Mouse (Mus musculus): Measurements from ENCODE around the gene L3mbtl3.

L3mbtl3 gene

DNA sequence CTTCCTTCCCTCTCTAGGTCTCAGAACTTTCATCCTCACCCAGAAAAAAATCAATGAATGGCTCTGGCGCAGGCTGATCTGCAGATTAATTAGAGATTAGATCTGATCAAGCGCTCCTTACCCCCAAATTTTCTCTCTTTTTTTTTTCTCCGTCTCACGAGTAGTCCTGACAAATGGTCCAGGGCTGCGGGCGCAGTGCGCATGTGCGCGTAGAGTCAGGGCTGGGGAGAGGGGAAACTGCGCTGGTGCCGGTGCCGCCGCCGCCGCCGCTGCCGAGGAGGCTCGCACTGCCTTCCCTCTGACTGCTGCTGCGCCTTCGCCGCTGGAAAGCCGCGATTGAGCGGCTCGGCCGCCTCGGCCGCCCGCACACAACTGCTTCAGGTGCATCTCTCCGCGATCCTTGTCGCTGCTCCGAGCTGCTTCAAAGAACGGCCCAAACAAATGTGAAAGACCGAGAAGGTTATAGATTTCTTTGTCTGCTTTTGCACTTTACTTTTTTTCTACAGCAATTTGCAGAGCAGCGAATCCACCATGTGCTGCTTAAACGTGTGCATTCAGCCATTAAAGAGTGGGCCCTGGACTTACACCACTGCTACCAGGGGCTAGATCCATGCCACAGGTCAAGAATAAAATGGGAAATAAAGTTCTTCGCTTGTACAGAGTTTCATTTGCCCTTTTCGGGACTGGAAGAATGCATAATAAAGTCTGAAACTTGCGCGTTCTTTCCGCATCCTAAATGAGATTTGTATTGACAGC is at the start of gene L3mbtl3:
L3mbtl3 (minus strand) TSS at position 182 of the 756 bp plus-strand sequence.
- DNase-seq (ENCODE audit: low read depth, low spot score) = peak; percentile 58

DNA sequence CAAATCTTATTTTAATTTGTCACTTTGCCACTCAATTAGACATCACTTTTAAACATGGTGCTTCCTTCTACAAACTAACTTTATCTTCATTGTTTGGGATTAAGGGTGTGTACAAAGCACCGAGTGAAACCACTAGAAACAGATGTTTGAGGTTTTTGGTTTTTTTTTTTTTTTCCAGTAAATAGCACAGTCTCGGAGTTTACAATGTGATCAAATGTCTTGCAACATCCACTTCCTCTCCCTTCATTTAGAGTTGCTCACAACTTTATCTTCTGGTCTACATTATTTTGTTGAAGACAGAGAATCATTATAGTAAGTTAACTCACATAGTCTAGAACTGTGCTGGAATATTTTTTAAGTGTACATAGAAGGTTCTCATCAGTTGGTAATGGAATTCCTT is 45.4 kb upstream of the L3mbtl3 start:
- DNase-seq (ENCODE audit: low read depth, low spot score) = no peak

GRCm38 (mm10) chr10:26388656-26389055 is 12.9 kb upstream of the L3mbtl3 start:
- DNase-seq (ENCODE audit: low read depth, low spot score) = no peak

DNA sequence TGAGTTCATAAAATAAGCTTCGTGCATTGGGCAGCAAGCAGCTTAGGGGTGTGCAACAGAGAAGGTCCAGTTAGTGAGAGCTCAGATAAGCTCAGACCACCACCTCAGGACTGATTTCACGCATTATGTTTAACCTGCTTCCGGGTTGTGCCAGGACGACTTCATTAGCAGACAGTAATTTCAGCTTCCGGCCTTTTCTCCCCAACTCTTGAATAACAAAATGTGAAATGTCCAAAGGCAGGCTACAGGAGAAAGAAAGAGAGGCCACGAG is 1.5 kb upstream of the L3mbtl3 start:
- DNase-seq (ENCODE audit: low read depth, low spot score) = no peak

- no peak for DNase-seq (ENCODE audit: low read depth, low spot score)
Measured at GRCm38 (mm10) chr10:26376546-26377331, 968 bp upstream of the L3mbtl3 start.

- no peak for DNase-seq (ENCODE audit: low read depth, low spot score)
Measured at GRCm38 (mm10) chr10:26375351-26375751, 420 bp downstream of the L3mbtl3 start.

GRCm38 (mm10) chr10:26374436-26375311 is 1.1 kb downstream of the L3mbtl3 start:
- DNase-seq (ENCODE audit: low read depth, low spot score) = peak; percentile 42

DNA sequence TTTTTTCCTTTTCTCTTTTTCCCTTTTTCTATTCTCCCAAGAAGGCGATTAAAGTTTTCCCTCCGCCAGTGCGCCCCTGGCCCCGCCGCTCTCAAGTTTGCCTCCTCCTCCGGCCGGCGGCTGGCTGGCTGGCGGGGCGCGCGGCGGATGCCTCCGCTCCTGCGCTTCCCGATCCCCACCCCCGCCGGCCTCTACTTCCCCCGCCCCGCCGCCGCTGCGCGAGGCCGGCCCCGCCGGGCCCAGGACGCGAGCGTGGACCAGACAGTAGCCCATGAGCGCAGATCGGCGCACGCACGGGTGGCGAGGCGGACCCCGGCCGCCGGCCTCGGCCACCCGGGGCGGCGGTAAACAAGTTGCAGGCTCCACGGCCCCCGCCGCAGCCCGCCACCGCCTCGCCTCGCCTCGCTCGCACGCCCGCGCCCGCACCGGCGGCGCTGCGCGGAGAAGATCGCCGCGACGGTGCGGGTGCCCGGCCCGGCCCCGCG is 1.8 kb downstream of the L3mbtl3 start:
- no peak for DNase-seq (ENCODE audit: low read depth, low spot score)

DNA sequence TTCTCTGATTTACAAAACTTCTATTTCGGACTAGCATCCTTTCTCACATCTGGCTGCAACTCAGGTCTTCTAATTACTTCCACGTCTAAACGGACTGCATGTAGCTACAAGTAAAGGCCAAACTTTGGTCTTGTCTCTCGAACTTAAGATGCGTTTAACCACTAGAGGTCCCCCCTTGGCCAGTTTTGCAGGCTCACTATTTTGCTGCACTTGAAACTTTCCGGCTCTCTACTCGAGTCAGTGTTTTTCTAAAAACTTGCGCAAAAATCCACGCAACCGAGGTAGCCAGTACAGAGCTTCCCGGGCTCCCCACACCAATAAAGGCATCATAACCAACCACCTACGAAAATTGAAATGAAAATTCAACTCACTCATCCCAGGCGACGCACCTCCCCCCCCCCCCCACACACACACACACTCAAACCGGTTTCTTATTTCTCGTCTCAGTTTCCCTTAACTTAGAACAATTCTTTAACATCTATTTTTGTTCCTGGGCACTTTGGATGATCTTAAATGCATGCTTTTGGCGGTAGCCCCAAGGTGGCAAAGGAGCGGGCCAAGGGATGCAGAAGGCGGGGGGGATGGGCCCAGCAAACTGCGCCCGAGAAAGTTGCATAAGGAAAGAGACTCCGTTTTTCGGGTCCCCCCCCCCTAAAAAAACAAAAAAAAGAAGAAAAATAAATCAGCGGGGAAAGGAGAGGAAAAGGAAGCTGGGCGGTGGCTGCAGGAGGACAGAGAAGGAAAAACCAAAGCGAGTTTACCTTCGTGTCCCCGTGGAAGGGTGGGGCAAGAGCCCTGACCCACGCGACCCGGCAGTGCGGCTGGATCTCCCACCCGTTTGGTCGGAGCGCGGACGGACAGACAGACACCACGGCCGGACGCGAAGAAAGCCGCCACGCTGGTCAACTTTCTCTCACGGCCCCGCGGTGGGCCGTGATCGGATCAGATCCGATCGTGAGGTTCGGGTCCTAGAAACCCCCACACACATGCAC is 2.5 kb downstream of the L3mbtl3 start:
- DNase-seq (ENCODE audit: low read depth, low spot score) = peak; percentile 88

GRCm38 (mm10) chr10:26371416-26371815 is 4.4 kb downstream of the L3mbtl3 start:
- DNase-seq (ENCODE audit: low read depth, low spot score) = no peak

DNA sequence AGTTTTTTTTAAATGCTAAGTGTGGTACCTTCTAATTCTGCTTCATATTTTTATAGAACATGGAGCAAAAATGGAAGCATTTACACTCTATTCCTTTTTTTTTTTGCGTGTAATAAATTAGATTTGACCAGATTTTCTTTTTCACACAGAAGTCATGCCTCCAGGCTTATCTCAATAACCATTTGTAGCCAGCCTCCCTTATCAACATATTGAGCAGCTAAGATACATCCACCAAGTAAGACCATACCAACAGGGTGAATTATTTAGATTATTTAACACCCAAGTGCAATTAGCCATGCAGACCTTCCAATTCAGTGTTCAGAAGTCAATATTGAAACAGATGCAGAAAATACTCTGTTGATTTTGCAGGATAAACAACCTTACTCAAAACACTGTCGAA is 10.8 kb downstream of the L3mbtl3 start:
- no peak for DNase-seq (ENCODE audit: low read depth, low spot score)

DNA sequence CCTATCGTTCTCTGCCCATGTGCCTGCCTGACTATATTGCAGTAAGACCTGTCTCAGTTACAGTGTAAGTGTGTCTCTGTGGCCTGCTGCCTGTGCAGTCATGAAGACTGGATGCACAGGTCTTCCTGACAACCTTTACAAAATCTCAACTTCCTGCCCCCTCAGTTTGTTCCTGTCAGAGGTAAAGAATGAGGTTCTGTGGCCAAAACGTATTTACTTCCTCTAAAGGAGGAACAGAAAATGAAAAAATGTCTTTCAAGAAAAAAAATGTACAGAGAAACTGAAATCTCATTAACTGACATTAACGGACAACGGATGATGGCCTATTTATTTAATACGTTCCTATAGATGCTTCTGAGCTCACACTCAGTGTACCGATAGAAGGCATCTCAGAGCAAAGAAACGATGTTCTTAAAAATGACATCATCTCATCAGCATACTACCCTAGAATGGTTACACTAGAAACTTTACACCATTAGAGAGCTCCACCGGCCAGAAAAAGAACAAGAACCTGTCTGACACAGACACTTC is 11.4 kb downstream of the L3mbtl3 start:
- no peak for DNase-seq (ENCODE audit: low read depth, low spot score)

DNA sequence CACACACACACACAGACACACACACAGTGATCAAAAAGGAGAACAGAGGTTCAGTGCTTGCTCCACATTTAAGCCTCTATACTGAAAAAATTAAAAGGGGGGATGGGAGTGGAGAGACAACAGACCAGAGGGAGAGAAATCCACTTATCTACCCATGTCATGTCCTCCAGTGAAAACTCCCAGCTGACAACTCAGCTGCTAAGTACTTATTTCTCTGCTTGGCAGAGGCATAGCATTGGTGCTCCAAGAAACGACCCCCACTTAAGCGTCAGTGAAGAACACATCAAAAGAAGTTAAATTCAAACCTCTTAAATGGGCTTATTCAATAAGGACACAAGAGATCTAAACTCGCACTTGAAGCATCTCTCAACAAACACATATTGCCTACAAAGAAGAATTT is 12.2 kb downstream of the L3mbtl3 start:
- DNase-seq (ENCODE audit: low read depth, low spot score) = no peak

DNA sequence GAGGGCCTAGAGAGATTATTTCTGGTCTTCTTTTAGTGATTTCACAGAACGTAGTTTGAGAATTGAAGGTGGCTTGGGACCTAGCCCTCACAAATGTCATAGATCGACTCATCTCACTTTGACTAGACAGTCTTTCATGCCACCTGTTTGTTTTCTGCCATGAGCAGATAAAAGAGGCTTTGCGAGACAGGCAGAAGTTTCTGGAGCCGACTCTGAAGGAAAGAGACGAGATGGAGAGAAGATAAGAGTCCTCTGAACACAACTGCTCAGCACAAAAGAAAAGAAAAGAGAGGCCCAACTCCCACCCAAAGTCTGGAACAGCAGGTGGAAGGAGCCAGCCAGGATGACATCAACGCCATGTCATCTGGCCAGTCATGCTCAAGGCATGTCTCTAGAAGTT is 17.0 kb downstream of the L3mbtl3 start:
- no peak for DNase-seq (ENCODE audit: low read depth, low spot score)

DNA sequence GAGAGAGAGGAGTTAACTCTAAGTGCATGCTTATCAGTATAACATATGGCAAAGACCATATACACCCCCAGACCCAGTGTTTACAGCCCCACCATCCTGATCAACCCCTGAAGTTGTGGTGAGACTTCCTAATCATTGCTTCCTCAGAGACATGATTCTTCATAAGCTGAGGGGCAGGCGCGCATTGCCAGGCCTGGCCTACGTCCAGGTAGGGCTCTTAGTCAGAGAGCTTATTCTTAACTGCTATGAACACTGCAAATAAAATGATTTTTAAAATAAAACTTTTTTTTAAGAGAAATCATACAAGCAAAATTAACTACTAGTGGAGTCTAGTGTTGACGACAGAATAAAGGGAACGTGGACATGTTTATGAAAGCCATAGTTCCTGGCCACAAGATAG is 17.5 kb downstream of the L3mbtl3 start:
- DNase-seq (ENCODE audit: low read depth, low spot score) = no peak

DNA sequence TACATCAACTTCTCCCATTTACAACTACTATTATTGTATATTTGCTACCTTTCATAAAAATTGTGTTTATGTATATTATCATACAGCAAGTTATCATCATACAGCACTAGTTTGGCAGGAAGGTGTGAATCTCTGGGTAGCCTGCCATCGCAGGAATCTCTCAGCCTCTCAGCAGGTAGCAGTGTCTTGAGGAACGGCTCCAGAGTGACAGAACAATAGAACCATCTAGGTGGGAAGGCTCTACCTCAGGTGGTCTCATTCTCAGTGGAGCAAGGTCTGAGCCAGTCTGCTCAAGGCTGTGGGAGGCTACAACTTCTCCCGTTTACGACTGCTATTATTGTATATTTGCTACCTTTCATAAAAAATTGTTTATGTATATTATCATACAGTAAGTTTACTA is 22.0 kb downstream of the L3mbtl3 start:
- no peak for DNase-seq (ENCODE audit: low read depth, low spot score)

GRCm38 (mm10) chr10:26351129-26351738 is 24.5 kb downstream of the L3mbtl3 start:
- no peak for DNase-seq (ENCODE audit: low read depth, low spot score)

- DNase-seq (ENCODE audit: low read depth, low spot score) = no peak
Measured at GRCm38 (mm10) chr10:26350153-26350552, 25.6 kb downstream of the L3mbtl3 start.

- no peak for DNase-seq (ENCODE audit: low read depth, low spot score)
Measured at GRCm38 (mm10) chr10:26347614-26348013, 28.2 kb downstream of the L3mbtl3 start.

- peak; percentile 12 for DNase-seq (ENCODE audit: low read depth, low spot score)
Measured at GRCm38 (mm10) chr10:26345879-26346278, 29.9 kb downstream of the L3mbtl3 start.

All from telencephalon, adult 2 months (tissue).